Mouse (Mus musculus) stomach, postnatal 0 days (tissue): ENCODE results near the gene Gm11939.

ENCODE experiments used
- CTCF ChIP-seq: IDR thresholded peaks from 2 replicates; pipeline ENCODE4 v1.5.1; 2016; ENCODE audit warnings: antibody characterized with exemption, low read depth, mild to moderate bottlenecking, moderate library complexity
- EP300 ChIP-seq: optimal IDR thresholded peaks from 2 replicates; pipeline ENCODE3; 2016; ENCODE audit warnings: antibody characterized with exemption

GRCm38 (mm10) chr11:99574106-99574505 is 14.8 kb upstream of the Gm11939 start:
- TF ChIP-seq CTCF (peak; percentile 95), EP300 (no peak)
